Mouse (Mus musculus) E14TG2a.4 (cell line): ENCODE results near the gene Gad1.

Source experiments
- CTCF ChIP-seq: conservative IDR thresholded peaks from 2 replicates; pipeline ENCODE4 v1.5.1; 2014; ENCODE audit warnings: low read length
- NANOG ChIP-seq: IDR thresholded peaks from 2 replicates; pipeline ENCODE4 v1.6.1; 2014; ENCODE audit warnings: borderline replicate concordance, low read length, mixed read lengths

- TF ChIP-seq CTCF (peak; percentile 92), NANOG (no peak)
Measured at GRCm38 (mm10) chr2:70558112-70558842, 5.4 kb downstream of the Gad1 start.
